Mouse (Mus musculus) cerebellum, adult (tissue): ENCODE data around the gene Anapc2.
A peak's percentile ranks its signal among the peaks of the same experiment; 100 is the strongest.

Experiments used
- ATAC-seq: cut with Nextera tagmentation; 2 replicates; pipeline ENCODE4 v1.9.2; 2017; ENCODE audit warnings: mild to moderate bottlenecking, moderate library complexity, mixed read lengths; ENCODE audit not compliant: insufficient number of reproducible peaks, low FRiP score, low TSS enrichment

Anapc2 gene

GRCm38 (mm10) chr2:25292856-25293255, 20.6 kb downstream of the Anapc2 start:
- no peak for ATAC-seq

- no peak for ATAC-seq
Observed at GRCm38 (mm10) chr2:25293706-25294105, 21.4 kb downstream of the Anapc2 start.

GRCm38 (mm10) chr2:25297093-25297492, 24.8 kb downstream of the Anapc2 start:
- ATAC-seq = no peak

- peak; percentile 28; the same call in 1 of the 2 replicates for ATAC-seq
Observed at GRCm38 (mm10) chr2:25298046-25298445, 25.8 kb downstream of the Anapc2 start.

GRCm38 (mm10) chr2:25303452-25303851, 31.2 kb downstream of the Anapc2 start:
- ATAC-seq = no peak

- ATAC-seq = peak; percentile 64; the same call in 1 of the 2 replicates
Observed at GRCm38 (mm10) chr2:25303931-25304656, 31.8 kb downstream of the Anapc2 start.

GRCm38 (mm10) chr2:25304657-25305541, 32.6 kb downstream of the Anapc2 start:
- no peak for ATAC-seq

GRCm38 (mm10) chr2:25305587-25306359, 33.5 kb downstream of the Anapc2 start:
- ATAC-seq = no peak

- no peak for ATAC-seq
Observed at GRCm38 (mm10) chr2:25310180-25310579, 37.9 kb downstream of the Anapc2 start.

- no peak for ATAC-seq
Observed at GRCm38 (mm10) chr2:25310969-25311368, 38.7 kb downstream of the Anapc2 start.

GRCm38 (mm10) chr2:25311491-25311891, 39.2 kb downstream of the Anapc2 start:
- no peak for ATAC-seq

GRCm38 (mm10) chr2:25318119-25318966, 46.1 kb downstream of the Anapc2 start:
- peak; percentile 59 for ATAC-seq

GRCm38 (mm10) chr2:25318971-25319773, 46.9 kb downstream of the Anapc2 start, which contains the start of gene Grin1:
Gene Grin1 (minus strand): TSS chr2:25319187.
- ATAC-seq = peak; percentile 65; the same call in 1 of the 2 replicates

GRCm38 (mm10) chr2:25320084-25320483, 47.8 kb downstream of the Anapc2 start:
- no peak for ATAC-seq

GRCm38 (mm10) chr2:25326036-25326435, 53.8 kb downstream of the Anapc2 start:
- ATAC-seq = no peak

GRCm38 (mm10) chr2:25328440-25328839, 56.2 kb downstream of the Anapc2 start:
- no peak for ATAC-seq

GRCm38 (mm10) chr2:25331470-25331869, 59.2 kb downstream of the Anapc2 start:
- no peak for ATAC-seq

GRCm38 (mm10) chr2:25332286-25333160, 60.2 kb downstream of the Anapc2 start, which contains the start of gene Man1b1:
Gene Man1b1 (plus strand): TSS chr2:25332338.
- ATAC-seq = peak; percentile 95
